Mouse (Mus musculus) gastrocnemius, postnatal 36 days (tissue): Measurements from ENCODE around the gene Hoxa5. TPM values are rescaled to one million over a fixed set of nuclear protein-coding genes. Genes with fewer than 3 reads are reported as not detected.

Experiments
- DNase-seq, 2 experiments: peaks; one replicate each; pipeline ENCODE4 v3.0.0; 2022
- intact Hi-C: fragments of 180-260 bp; cut with DNase I; formaldehyde crosslinking; loops from one replicate; pipeline ENCODE4 v1.15.1; 2025
- microRNA-seq, 2 experiments: library from miRNA; unstranded; fragments of <30 nt; microRNA quantifications; one replicate each; pipeline ENCODE4 v1.2.0; 2021
- total RNA-seq, 2 experiments: library from RNA; stranded (reverse); gene quantifications; 2 replicates each; pipeline ENCODE4 v1.2.3; 2021

The Hoxa5 gene
- total RNA-seq, 2 experiments from 2014 or later: 1.6 to 2.0 TPM

GRCm38 (mm10) chr6:52159164-52159761 is 45.1 kb downstream of the Hoxa5 start:
- no peak for DNase-seq
- intact Hi-C loops: loop anchor here (5.0 kb wide), 2 partner anchors 33 to 152 kb away; partner anchors contain the start of gene Hoxa4

- intact Hi-C loops: loop anchor here (5.0 kb wide), 2 partner anchors 34 to 151 kb away; partner anchors contain the start of gene Hoxa4
- DNase-seq: peak; percentile 59 to 62
Observed at GRCm38 (mm10) chr6:52158276-52159051, 45.9 kb downstream of the Hoxa5 start, which contains the start of gene Hoxa1. TSS of gene Hoxa1 (minus strand) at chr6:52158317.

GRCm38 (mm10) chr6:52157466-52158275 is 46.7 kb downstream of the Hoxa5 start:
- DNase-seq: no peak
- intact Hi-C loops: loop anchor here (5.0 kb wide), 2 partner anchors 35 to 150 kb away; partner anchors contain the start of gene Hoxa4

GRCm38 (mm10) chr6:52156551-52157200 is 47.7 kb downstream of the Hoxa5 start:
- intact Hi-C loops: loop anchor here (5.0 kb wide), 2 partner anchors 36 to 149 kb away; partner anchors contain the start of gene Hoxa4
- no peak for DNase-seq

GRCm38 (mm10) chr6:52155471-52155870 is 48.9 kb downstream of the Hoxa5 start:
- no peak for DNase-seq
- intact Hi-C loops: loop anchor here (5.0 kb wide), 2 partner anchors 37 to 148 kb away; partner anchors contain the start of gene Hoxa4

GRCm38 (mm10) chr6:52154044-52154443 is 50.3 kb downstream of the Hoxa5 start:
- DNase-seq: no peak
- intact Hi-C loops: no loop called here

- intact Hi-C loops: no loop called here
- DNase-seq: no peak
Observed at GRCm38 (mm10) chr6:52153270-52153669, 51.1 kb downstream of the Hoxa5 start.

GRCm38 (mm10) chr6:52152226-52153193 is 51.9 kb downstream of the Hoxa5 start:
- intact Hi-C loops: no loop called here
- DNase-seq: no peak

Small RNA genes lying within 50 kb of the gene (microRNA-seq; reads per million reads assigned to microRNA genes)
- gene Mir196b: 9,027 to 9,576 reads per million in 2 experiments

Other genes with a start within 250 kb of the Hoxa5 start
- gene Skap2, start 192.0 kb downstream of the Hoxa5 start, total RNA-seq: 1 to 10 TPM; 2.1 to 3.6 TPM
- gene Hoxa1, start 46.3 kb downstream of the Hoxa5 start, total RNA-seq: under 1 TPM; 0.13 to 0.15 TPM
- gene Hoxa2, start 39.8 kb downstream of the Hoxa5 start, total RNA-seq: under 1 TPM in 1 of 2 experiments, not detected in 1; 0.22 TPM
- gene 5730596B20Rik, start 27.1 kb downstream of the Hoxa5 start, total RNA-seq: not detected
- gene Hoxa4, start 12.8 kb downstream of the Hoxa5 start, total RNA-seq: 1 to 10 TPM; 2.0 TPM
- gene Hoxa6, start 4.1 kb upstream of the Hoxa5 start, total RNA-seq: 1 to 10 TPM; 1.3 to 1.8 TPM
- 1 to 10 TPM; 1.9 to 2.2 TPM for gene Hoxa3, start 8.7 kb upstream of the Hoxa5 start, total RNA-seq
- under 1 TPM in 1 of 2 experiments, not detected in 1; 0.71 TPM for gene Gm28308, start 8.8 kb upstream of the Hoxa5 start, total RNA-seq
- 1 to 10 TPM; 3.7 to 4.0 TPM for gene Hoxa7, start 17.3 kb upstream of the Hoxa5 start, total RNA-seq
- 1 to 10 TPM; 3.9 to 6.8 TPM for gene Hoxa9, start 26.5 kb upstream of the Hoxa5 start, total RNA-seq
- 10 to 100 TPM; 13.6 to 16.9 TPM for gene Hoxa10, start 36.3 kb upstream of the Hoxa5 start, total RNA-seq
- 1 to 10 TPM; 2.0 to 2.7 TPM for gene Hoxa11, start 41.2 kb upstream of the Hoxa5 start, total RNA-seq
- gene Hoxa13, start 56.3 kb upstream of the Hoxa5 start, total RNA-seq: 1 to 10 TPM; 2.4 to 3.6 TPM
- gene Evx1, start 108.9 kb upstream of the Hoxa5 start, total RNA-seq: not detected